In genomic region chr8:120378306-120378705, GRCm38 (mm10) we compare ENCODE assay signal across 8 mouse cellular contexts.
DNase-seq lines count a peak whose midpoint lies in the region; ATAC-seq lines count a peak whose summit lies in the region.

No protein-coding gene starts in this region.

- H3K4me2 ChIP-seq in midbrain, embryonic 14.5 days (ENCODE audit: low read length): no peak overlapping the region

- WGBS in midbrain, embryonic 10.5 days: 66% methylated on average over 16 of the region's 16 CpGs
- 45% methylated on average over 16 of the region's 16 CpGs for WGBS in midbrain, embryonic 14.5 days

- peaks cover 100% of the 10 kb centered on the region for H3K4me1 ChIP-seq in midbrain, embryonic 10.5 days
- H3K4me1 ChIP-seq in midbrain, embryonic 14.5 days (ENCODE audit: control insufficient read depth, insufficient read depth, low read length): peaks cover 69% of the 10 kb centered on the region

- H3K9ac ChIP-seq in midbrain, embryonic 14.5 days (replicated peaks; ENCODE audit: low read length): no peak overlapping the region

- DNase-seq in midbrain, embryonic 10.5 days (ENCODE audit: low spot score): no peak
- DNase-seq in midbrain, embryonic 14.5 days: no peak
- peak; percentile 90 for DNase-seq in brain, adult 2 months (ENCODE audit: low read depth, low spot score)
- peak; percentile 75 to 79 for DNase-seq in heart, adult 18-20 months
- DNase-seq in kidney, postnatal 4 days: peak; percentile 57 to 66
- DNase-seq in frontal cortex, postnatal 25 days (ENCODE audit: low spot score in 2 of 2): no peak

- no peaks in the 10 kb centered on the region for H3K36me3 ChIP-seq in midbrain, embryonic 10.5 days
- no peaks in the 10 kb centered on the region for H3K36me3 ChIP-seq in midbrain, embryonic 14.5 days (ENCODE audit: control insufficient read depth, insufficient read depth, low read length)

- H3K9me3 ChIP-seq in midbrain, embryonic 10.5 days (replicated peaks): no peaks in the 10 kb centered on the region
- H3K9me3 ChIP-seq in midbrain, embryonic 14.5 days (ENCODE audit: control insufficient read depth, low read length): no peaks in the 10 kb centered on the region

- ATAC-seq in midbrain, embryonic 14.5 days (ENCODE audit: low FRiP score, low TSS enrichment): no peak
- no peak for ATAC-seq in inflammation-experienced regulatory T-cells, adult 6 months
- no peak for ATAC-seq in megakaryocyte-erythroid progenitor cell, adult 5-6 weeks (replicated peaks; ENCODE audit: low FRiP score, low TSS enrichment, poor library complexity, severe bottlenecking)

- H3K27ac ChIP-seq in midbrain, embryonic 10.5 days (replicated peaks): peak overlapping the region; percentile 68
- H3K27ac ChIP-seq in midbrain, embryonic 14.5 days (replicated peaks; ENCODE audit: low read depth, low read length): no peak overlapping the region

- no peak overlapping the region for H3K4me3 ChIP-seq in midbrain, embryonic 10.5 days
- no peak overlapping the region for H3K4me3 ChIP-seq in midbrain, embryonic 14.5 days (replicated peaks; ENCODE audit: low read depth, low read length)

- H3K27me3 ChIP-seq in midbrain, embryonic 10.5 days (ENCODE audit: low read depth, poor library complexity, severe bottlenecking): peaks cover 75% of the 10 kb centered on the region
- H3K27me3 ChIP-seq in midbrain, embryonic 14.5 days (ENCODE audit: control insufficient read depth, insufficient read depth, low read length): no peaks in the 10 kb centered on the region

Comparison
In these comparisons a context has a peak if more than half of its experiments do, and no peak if none do; other contexts are left out.
1. DNase-seq: peak in brain, adult 2 months (single experiment), heart, adult 18-20 months (2 of 2) and kidney, postnatal 4 days (2 of 2); none in midbrain, embryonic 10.5 days (single experiment), midbrain, embryonic 14.5 days (single experiment) and frontal cortex, postnatal 25 days (0 of 2).